Mouse (Mus musculus) limb, embryonic 13.5 days (tissue): ENCODE results near the gene Med23. TPM values are rescaled to one million over a fixed set of nuclear protein-coding genes. Genes with fewer than 3 reads are reported as not detected.

Source experiments
- ATAC-seq: fragments of 200-750 bp; cut with Nextera tagmentation; 2 replicates; pipeline ENCODE4 v1.8.0; 2017; ENCODE audit warnings: low read depth, moderate number of reproducible peaks, moderate TSS enrichment; ENCODE audit not compliant: low FRiP score
- H3K27ac ChIP-seq: fragments of 300-500 bp; sonication (generic); 2 replicates; pipeline ENCODE4 v1.5.1; 2015; ENCODE audit warnings: inconsistent platforms, mild to moderate bottlenecking, moderate library complexity
- H3K27me3 ChIP-seq: fragments of 300-500 bp; sonication (generic); 2 replicates; pipeline ENCODE4 v1.6.1; 2015; ENCODE audit warnings: mild to moderate bottlenecking, inconsistent platforms
- H3K36me3 ChIP-seq: fragments of 300-500 bp; sonication (generic); 2 replicates; pipeline ENCODE4 v1.6.1; 2015; ENCODE audit warnings: inconsistent platforms, mild to moderate bottlenecking, moderate library complexity
- H3K4me1 ChIP-seq: fragments of 300-500 bp; sonication (generic); 2 replicates; pipeline ENCODE4 v1.6.1; 2015; ENCODE audit warnings: inconsistent platforms
- H3K4me2 ChIP-seq: fragments of 300-500 bp; sonication (generic); replicated peaks from 2 replicates; pipeline ENCODE4 v1.6.1; 2015; ENCODE audit warnings: inconsistent platforms, mild to moderate bottlenecking, moderate library complexity
- H3K4me3 ChIP-seq: fragments of 300-500 bp; sonication (generic); 2 replicates; pipeline ENCODE4 v1.5.1; 2015; ENCODE audit warnings: moderate library complexity, mild to moderate bottlenecking, inconsistent platforms
- H3K9ac ChIP-seq: fragments of 300-500 bp; sonication (generic); 2 replicates; pipeline ENCODE4 v1.6.1; 2015; ENCODE audit warnings: mild to moderate bottlenecking, inconsistent platforms
- H3K9me3 ChIP-seq: fragments of 300-500 bp; sonication (generic); 2 replicates; pipeline ENCODE4 v1.6.1; 2016; ENCODE audit warnings: inconsistent platforms
- WGBS: fragments of 180-500 bp; shearing (Covaris S2); methylation state at CpG from one replicate; pipeline ENCODE4 v1.1.7; 2015; 5-methylcytosine and 5-hydroxymethylcytosine counted together
- polyA plus RNA-seq: library from polyadenylated mRNA; unstranded; fragments of >200 nt; fragmentation: Nextera tagmentation; extraction: Ambion mirVana; gene quantifications from 2 replicates; pipeline ENCODE4 v1.2.1, GENCODE M21; 2015

Gene Med23
- polyA plus RNA-seq, 1 experiment from 2014 or later = 29.0 TPM

DNA sequence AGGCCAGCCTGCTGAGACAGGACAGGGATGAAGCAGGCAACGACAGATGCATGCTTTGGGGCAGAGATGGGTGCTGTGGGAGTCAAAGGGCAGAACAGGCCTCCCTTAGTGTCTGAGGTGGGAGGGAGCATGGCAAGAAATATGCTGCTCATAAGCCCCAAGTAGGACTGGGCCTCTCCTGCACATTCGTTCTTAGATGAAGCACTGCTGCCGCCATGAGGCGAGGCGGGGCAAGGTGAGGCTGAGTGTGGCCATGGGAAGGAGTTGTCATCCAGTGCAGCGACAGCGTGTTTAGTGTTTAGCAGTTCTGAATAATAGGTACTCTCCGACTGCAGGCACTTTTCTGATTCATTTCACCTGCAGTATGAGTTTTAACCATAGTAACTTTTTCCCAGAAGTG, 26.1 kb downstream of the Med23 start:
- Histone ChIP-seq H3K9ac (no peak overlapping the region), H3K36me3 (peaks cover 90% of the 10 kb centered on the region), H3K27me3 (no peaks in the 10 kb centered on the region), H3K4me1 (no peaks in the 10 kb centered on the region), H3K4me2 (no peak overlapping the region), H3K27ac (no peak overlapping the region), H3K9me3 (no peaks in the 10 kb centered on the region), H3K4me3 (no peak overlapping the region)
- WGBS = 88% methylated on average over 8 of the region's 8 CpGs
- no peak for ATAC-seq

DNA sequence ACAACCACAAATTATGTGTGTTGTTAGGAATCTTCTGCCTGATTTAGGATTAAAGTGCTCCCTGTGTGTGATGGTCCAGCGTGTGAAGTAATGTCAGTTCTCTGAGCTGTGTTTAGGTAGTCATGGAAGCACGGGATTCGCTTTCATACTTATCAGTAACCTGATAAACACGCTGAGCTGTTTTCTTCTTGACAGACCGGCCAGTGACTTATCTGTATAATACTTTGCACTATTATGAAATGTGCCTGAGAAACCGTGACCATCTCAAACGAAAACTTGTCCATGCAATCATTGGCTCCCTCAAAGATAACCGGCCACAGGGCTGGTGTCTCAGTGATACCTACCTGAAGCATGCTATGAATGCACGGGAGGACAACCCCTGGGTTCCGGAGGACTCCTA, 35.8 kb downstream of the Med23 start:
- peaks cover 98% of the 10 kb centered on the region for H3K36me3 ChIP-seq
- H3K4me2 ChIP-seq = no peak overlapping the region
- no peaks in the 10 kb centered on the region for H3K9me3 ChIP-seq
- no peak overlapping the region for H3K4me3 ChIP-seq
- no peak for ATAC-seq
- WGBS = 97% methylated on average over 10 of the region's 10 CpGs
- no peaks in the 10 kb centered on the region for H3K4me1 ChIP-seq
- no peak overlapping the region for H3K27ac ChIP-seq
- no peaks in the 10 kb centered on the region for H3K27me3 ChIP-seq
- H3K9ac ChIP-seq = no peak overlapping the region

DNA sequence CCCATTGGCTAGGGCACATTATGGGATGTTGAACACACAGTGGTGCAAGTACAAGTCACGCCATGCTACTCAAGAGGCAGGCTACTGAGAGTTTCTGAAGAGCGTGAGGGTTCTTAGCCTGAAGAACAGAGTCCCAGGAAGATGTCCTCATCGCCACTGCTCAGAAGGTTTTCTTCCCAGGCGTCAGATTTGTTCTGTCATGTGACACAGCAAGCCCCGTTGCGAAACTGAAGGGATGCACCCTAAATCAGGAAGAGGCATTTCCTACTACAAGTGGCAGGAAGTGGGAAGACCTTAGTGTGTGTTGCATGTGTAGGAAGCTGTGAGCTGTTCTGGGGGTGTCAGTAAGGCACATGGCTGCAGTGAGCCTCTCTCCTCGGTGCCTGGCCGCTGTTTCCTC, 41.4 kb downstream of the Med23 start:
- Histone ChIP-seq H3K4me2 (no peak overlapping the region), H3K36me3 (peaks cover 83% of the 10 kb centered on the region), H3K27me3 (no peaks in the 10 kb centered on the region), H3K9me3 (no peaks in the 10 kb centered on the region), H3K9ac (no peak overlapping the region), H3K4me3 (no peak overlapping the region), H3K27ac (no peak overlapping the region), H3K4me1 (peaks cover 9% of the 10 kb centered on the region)
- ATAC-seq = no peak
- 87% methylated on average over 8 of the region's 8 CpGs for WGBS

DNA sequence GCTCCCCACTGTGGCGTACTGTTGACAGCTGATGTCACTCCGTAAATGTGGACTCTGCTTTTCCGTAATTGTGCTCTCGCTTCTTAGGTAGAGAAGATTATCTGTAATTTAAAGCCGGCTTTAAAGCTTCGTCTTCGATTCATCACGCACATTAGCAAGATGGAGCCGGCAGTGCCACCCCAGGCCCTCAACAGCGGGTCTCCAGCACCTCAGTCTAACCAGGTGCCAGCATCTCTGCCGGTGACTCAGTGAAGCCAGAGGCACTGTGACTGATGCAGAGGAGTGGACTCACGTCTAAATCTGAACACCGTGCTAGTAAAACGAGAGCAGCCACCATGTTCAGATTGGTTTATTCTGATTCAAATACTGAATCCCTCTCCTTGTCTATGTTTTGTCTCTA, 42.8 kb downstream of the Med23 start:
- WGBS = 89% methylated on average over 14 of the region's 14 CpGs

DNA sequence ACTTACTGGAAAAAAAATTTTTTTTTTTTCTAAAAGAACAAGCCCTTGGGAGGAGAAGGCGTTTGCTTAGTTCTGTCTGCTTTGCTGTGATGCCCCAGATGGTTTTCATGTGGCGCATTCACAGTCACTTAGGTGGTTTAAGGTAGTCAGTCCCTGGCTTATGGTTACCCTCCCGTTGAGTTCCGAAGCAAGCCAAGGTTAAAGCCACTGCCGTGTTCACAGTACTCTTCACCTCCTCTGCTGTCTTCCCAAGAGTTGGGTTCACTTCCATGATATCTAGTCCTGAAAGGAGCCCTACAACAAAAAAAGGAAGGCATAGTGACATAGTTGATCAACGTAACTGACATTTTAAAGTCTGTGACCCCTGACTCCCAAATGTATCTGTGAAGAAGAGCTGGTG, 45.7 kb downstream of the Med23 start:
- no peaks in the 10 kb centered on the region for H3K9me3 ChIP-seq
- no peak overlapping the region for H3K27ac ChIP-seq
- H3K9ac ChIP-seq = no peak overlapping the region
- 69% methylated on average over 6 of the region's 6 CpGs for WGBS
- no peak overlapping the region for H3K4me3 ChIP-seq
- H3K27me3 ChIP-seq = no peaks in the 10 kb centered on the region
- ATAC-seq = no peak
- H3K36me3 ChIP-seq = peaks cover 45% of the 10 kb centered on the region
- H3K4me1 ChIP-seq = peaks cover 10% of the 10 kb centered on the region
- H3K4me2 ChIP-seq = no peak overlapping the region

More for the DNA sequence above, 42.8 kb downstream of the Med23 start:
- no peak overlapping the region for H3K4me3 ChIP-seq
- H3K4me2 ChIP-seq = no peak overlapping the region
- H3K9me3 ChIP-seq = no peaks in the 10 kb centered on the region
- H3K4me1 ChIP-seq = peaks cover 10% of the 10 kb centered on the region
- no peaks in the 10 kb centered on the region for H3K27me3 ChIP-seq
- ATAC-seq = no peak
- no peak overlapping the region for H3K9ac ChIP-seq
- H3K27ac ChIP-seq = no peak overlapping the region
- peaks cover 74% of the 10 kb centered on the region for H3K36me3 ChIP-seq

DNA sequence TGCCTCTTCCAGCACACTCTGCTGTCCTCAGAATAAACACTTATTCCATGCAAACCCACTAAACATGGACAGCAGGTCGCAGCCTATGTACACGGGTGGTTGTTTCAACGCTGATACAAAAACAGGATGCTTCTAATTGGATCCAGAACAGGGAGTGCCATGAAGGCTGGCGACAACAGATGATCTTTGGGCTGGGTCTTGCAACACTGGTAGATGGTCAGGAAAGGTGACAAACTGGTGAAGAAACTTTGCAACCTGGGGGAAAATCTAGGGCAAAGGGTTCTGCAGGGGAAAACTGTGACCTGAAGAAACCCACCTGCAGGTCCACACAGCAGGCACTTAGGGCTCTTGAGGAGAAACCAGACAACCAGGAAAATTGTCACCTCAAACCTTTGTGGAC, 53.2 kb downstream of the Med23 start:
- WGBS = 27% methylated on average over 4 of the region's 4 CpGs
- H3K36me3 ChIP-seq = no peaks in the 10 kb centered on the region; the same call in 1 of the 2 replicates
- peaks cover 17% of the 10 kb centered on the region for H3K4me1 ChIP-seq
- no peaks in the 10 kb centered on the region for H3K27me3 ChIP-seq
- no peak overlapping the region for H3K4me3 ChIP-seq
- H3K9me3 ChIP-seq = no peaks in the 10 kb centered on the region
- ATAC-seq = no peak
- no peak overlapping the region for H3K4me2 ChIP-seq
- H3K9ac ChIP-seq = no peak overlapping the region
- no peak overlapping the region for H3K27ac ChIP-seq

DNA sequence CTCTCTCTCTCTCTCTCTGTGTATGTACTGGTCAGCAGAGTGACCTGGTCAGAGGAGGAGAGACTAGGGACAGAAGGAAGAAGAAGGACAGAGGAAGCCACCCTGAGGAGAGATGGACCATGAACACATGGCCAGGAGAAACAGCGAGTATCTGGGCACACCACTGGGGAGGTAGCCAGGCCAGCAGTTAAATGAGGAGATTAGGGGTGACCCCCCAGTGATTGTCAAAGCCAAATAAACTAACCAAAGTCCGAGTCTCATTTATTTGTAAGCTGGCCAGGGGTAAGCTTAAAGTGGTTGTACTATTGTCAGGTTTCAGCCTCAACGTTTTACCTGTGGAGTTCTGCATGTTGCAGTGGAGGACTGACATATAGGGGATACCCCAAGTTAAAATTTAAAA, 54.5 kb downstream of the Med23 start:
- Histone ChIP-seq H3K4me2 (no peak overlapping the region), H3K4me1 (peaks cover 20% of the 10 kb centered on the region), H3K36me3 (no peaks in the 10 kb centered on the region), H3K27ac (no peak overlapping the region), H3K9me3 (no peaks in the 10 kb centered on the region), H3K27me3 (no peaks in the 10 kb centered on the region), H3K9ac (no peak overlapping the region), H3K4me3 (no peak overlapping the region)
- ATAC-seq = no peak
- WGBS = 72% methylated on average over 3 of the region's 3 CpGs

DNA sequence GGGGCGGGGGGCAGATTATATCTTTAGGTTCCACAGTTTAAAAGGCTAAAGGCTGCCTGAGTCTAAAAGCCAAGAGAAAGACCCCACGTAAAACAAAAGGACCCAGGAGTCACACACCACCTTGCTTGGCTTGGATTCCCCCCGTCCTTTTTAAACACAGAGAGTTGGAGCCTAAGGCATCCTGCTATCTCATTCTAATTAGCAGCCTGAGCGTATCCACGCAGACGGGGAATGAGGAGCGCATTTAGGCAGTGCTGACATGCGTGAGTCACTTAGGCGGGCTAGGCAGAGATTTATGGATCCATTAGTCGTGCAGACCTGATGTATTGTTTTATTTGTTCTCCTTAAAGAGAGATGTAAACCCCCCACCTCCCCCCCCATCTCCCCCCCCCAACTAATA, 56.6 kb downstream of the Med23 start:
- peak; percentile 48 for ATAC-seq
- Histone ChIP-seq H3K9ac (no peak overlapping the region), H3K9me3 (no peaks in the 10 kb centered on the region), H3K4me3 (no peak overlapping the region), H3K4me1 (peaks cover 24% of the 10 kb centered on the region), H3K4me2 (peak overlapping the region; percentile 54), H3K36me3 (no peaks in the 10 kb centered on the region), H3K27ac (peak overlapping the region; percentile 56; the same call in 1 of the 2 replicates), H3K27me3 (no peaks in the 10 kb centered on the region)
- 14% methylated on average over 10 of the region's 10 CpGs for WGBS

DNA sequence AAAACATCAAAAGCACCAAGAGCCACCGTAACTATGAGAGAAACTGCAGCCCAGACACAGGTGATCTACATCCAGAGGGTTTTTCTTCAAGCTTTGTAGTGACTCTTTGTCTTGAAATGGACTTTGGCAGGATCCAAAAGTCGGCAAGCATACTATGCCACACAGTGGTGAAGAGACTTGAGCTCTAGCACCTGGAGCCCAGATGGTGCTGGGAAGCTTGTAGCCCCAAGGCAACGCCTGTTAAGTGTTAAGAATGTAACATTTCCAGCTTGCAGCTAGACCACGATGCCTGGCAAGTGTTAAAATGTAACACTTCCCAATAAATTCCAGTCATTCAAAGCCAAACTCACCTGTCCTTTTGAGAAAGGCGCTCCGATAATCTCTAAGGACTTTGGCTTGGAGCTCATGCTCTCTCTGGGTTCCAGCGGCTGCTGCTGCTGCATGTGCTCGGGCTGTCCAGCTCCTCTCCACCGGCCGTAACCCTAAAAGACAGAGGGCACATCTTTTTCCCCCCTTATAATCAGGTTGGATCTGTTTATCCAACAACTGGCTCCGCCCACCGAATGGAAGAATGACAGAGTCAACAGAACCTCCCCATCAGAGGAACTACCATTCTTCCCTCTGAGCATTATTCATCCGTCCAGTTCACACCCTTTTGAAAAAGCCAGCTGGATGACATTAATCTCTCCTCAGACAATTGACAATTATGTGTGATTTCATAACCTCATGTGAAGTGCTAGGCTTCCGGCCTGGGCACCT, 57.4 kb downstream of the Med23 start, which contains the start of gene Arg1:
Gene Arg1, minus strand, starts transcription at position 523 of the 759 bp plus-strand sequence.
- WGBS = 11% methylated on average over 14 of the region's 14 CpGs
- Histone ChIP-seq H3K27ac (peak within 1 kb of the TSS; percentile 56; the same call in 1 of the 2 replicates), H3K9ac (no peak within 1 kb of the TSS), H3K36me3 (no peaks in the 10 kb centered on the region), H3K9me3 (no peaks in the 10 kb centered on the region), H3K4me2 (peak within 1 kb of the TSS; percentile 54), H3K4me3 (peak within 1 kb of the TSS; percentile 6; the same call in 1 of the 2 replicates), H3K27me3 (no peaks in the 10 kb centered on the region), H3K4me1 (peaks cover 24% of the 10 kb centered on the region)
- ATAC-seq = peak; percentile 89

DNA sequence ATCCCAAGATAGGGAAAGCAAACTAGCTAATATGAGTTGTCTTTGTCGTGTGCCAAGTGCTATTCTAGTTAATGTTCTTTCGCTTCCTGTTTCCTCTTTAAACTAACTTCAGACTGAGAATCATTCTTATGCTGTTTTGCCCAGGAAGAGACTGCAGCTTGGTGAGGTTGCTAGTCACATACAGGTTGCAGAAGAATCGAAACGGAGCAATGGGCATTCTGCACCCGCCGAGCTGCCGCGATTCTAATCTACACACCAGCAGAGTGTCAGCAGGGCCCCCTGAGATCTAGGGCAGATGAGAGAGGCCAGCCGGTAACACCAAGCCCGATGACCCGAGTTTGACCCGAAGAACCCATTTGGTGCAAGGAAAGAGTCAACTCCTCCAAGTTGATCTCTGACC, 58.3 kb downstream of the Med23 start:
- Histone ChIP-seq H3K9ac (no peak overlapping the region), H3K4me2 (peak overlapping the region; percentile 23), H3K27me3 (no peaks in the 10 kb centered on the region), H3K9me3 (no peaks in the 10 kb centered on the region), H3K36me3 (no peaks in the 10 kb centered on the region), H3K4me3 (no peak overlapping the region), H3K27ac (no peak overlapping the region), H3K4me1 (peaks cover 24% of the 10 kb centered on the region)
- no peak for ATAC-seq
- WGBS = 13% methylated on average over 12 of the region's 12 CpGs

DNA sequence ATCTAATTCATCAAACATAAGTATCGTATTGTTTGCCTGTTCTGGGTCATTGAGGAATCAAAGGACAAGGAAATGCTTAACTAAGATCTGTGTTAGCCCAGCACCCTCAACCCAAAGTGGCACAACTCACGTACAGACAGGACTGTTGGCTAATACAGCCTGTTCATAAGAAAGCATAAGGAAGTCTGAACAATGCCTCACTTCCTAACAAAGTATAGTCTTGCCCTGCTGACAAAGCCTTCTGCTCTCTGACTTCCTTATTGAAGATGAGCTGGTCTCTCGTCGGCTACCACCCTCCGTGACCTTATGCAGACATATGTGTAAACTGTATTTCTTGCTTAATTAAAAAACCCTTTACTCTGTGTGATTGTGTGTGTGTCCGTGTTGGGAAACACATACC, 60.4 kb downstream of the Med23 start:
- no peak overlapping the region for H3K4me3 ChIP-seq
- 87% methylated on average over 6 of the region's 6 CpGs for WGBS
- no peaks in the 10 kb centered on the region for H3K27me3 ChIP-seq
- no peak overlapping the region for H3K9ac ChIP-seq
- peaks cover 24% of the 10 kb centered on the region for H3K4me1 ChIP-seq
- H3K9me3 ChIP-seq = no peaks in the 10 kb centered on the region
- no peak for ATAC-seq
- H3K4me2 ChIP-seq = no peak overlapping the region
- no peaks in the 10 kb centered on the region for H3K36me3 ChIP-seq
- no peak overlapping the region for H3K27ac ChIP-seq

DNA sequence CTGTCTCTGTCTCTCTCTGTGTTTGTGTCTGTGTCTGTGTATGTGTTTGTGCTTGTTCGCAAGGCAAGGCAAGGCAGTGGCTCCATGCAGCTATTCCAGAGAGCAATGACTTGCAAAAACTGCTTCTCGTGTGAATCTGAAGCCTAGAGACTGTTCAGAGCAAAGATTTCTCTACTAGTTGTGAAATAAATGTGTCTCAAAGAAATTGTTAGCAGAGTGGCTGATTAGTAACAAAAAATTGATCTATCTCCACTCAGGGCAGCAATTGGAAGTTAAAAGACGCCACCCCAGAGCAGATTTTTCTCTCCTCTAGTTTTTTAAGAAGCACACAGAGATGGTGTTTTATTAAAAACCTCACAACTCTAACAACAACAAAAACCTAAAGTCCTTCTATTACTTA, 78.1 kb downstream of the Med23 start:
- Histone ChIP-seq H3K9me3 (no peaks in the 10 kb centered on the region), H3K27me3 (no peaks in the 10 kb centered on the region), H3K4me1 (peaks cover 7% of the 10 kb centered on the region), H3K4me2 (no peak overlapping the region), H3K9ac (no peak overlapping the region), H3K27ac (no peak overlapping the region), H3K4me3 (no peak overlapping the region), H3K36me3 (no peaks in the 10 kb centered on the region)
- no peak for ATAC-seq
- WGBS = 79% methylated on average over 3 of the region's 3 CpGs

DNA sequence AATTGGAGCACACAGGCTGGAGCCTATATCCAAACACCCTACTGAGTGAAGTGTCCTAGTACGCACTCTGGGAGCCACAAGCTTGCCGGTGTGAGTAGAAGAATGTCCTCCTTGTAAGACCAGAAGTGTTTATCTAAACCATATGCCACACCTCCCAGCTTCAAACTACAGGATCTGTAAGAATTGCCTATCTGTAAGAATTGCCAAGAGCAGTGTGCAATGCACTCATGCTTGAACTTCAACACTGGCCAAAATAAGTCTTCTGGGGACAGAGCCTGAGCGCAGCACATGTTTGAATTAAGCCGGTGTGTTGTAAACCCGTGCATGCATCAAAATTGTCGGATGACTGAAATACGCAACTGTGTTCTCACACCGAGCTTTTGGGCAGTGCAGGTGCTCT, 78.5 kb downstream of the Med23 start:
- Histone ChIP-seq H3K4me2 (no peak overlapping the region), H3K4me3 (no peak overlapping the region), H3K36me3 (no peaks in the 10 kb centered on the region), H3K27me3 (no peaks in the 10 kb centered on the region), H3K4me1 (peaks cover 7% of the 10 kb centered on the region), H3K9ac (no peak overlapping the region), H3K27ac (no peak overlapping the region), H3K9me3 (no peaks in the 10 kb centered on the region)
- 52% methylated on average over 8 of the region's 8 CpGs for WGBS
- ATAC-seq = no peak
